Mouse (Mus musculus) MEL (cell line): ENCODE data around the gene C1s1. TPM values are rescaled to one million over a fixed set of nuclear protein-coding genes. Genes with fewer than 3 reads are reported as not detected.
A peak's percentile ranks its signal among the peaks of the same experiment; 100 is the strongest.
"Not testable (repeated sequence)": the region's sequence is repeated elsewhere in the genome, so short reads cannot be mapped to it uniquely, and the experiment has no call there.

Source experiments
- DNase-seq: peaks from one replicate; pipeline ENCODE4 v3.0.0; 2011; ENCODE audit warnings: low read depth, low spot score
- H3K27ac ChIP-seq: 2 replicates; pipeline ENCODE4 v1.5.1; 2012; ENCODE audit warnings: low read depth, mild to moderate bottlenecking, control low read depth, low read length, moderate library complexity; ENCODE audit not compliant: control insufficient read depth
- H3K27me3 ChIP-seq, 2 experiments: fragments of 150-350 bp in 1 of 2; sonication (generic) in 1 of 2; 2 replicates each; pipeline ENCODE4 v1.6.1; 2012; ENCODE audit warnings: low read length in 2 of 2, mild to moderate bottlenecking in 2 of 2, improper control_type of control experiment in 1 of 2, moderate library complexity in 1 of 2; ENCODE audit not compliant: insufficient read depth in 2 of 2, control insufficient read depth in 1 of 2
- H3K36me3 ChIP-seq, 2 experiments: 2 replicates each; pipeline ENCODE4 v1.6.1; 2012 to 2014; ENCODE audit warnings: low read length in 2 of 2, improper control_type of control experiment in 1 of 2, inconsistent platforms in 1 of 2, mild to moderate bottlenecking in 1 of 2; ENCODE audit not compliant: insufficient read depth in 2 of 2, control insufficient read depth in 1 of 2
- H3K4me1 ChIP-seq, 2 experiments: fragments of 150-350 bp in 1 of 2; sonication (generic) in 1 of 2; 2 replicates each; pipeline ENCODE4 v1.6.1; 2012; ENCODE audit warnings: low read length in 2 of 2, improper control_type of control experiment in 1 of 2, mild to moderate bottlenecking in 1 of 2; ENCODE audit not compliant: insufficient read depth in 2 of 2, control insufficient read depth in 1 of 2
- H3K4me3 ChIP-seq, 2 experiments: fragments of 150-350 bp in 1 of 2; sonication (generic) in 1 of 2; 2 replicates each; pipeline ENCODE4 v1.5.1; 2012; ENCODE audit warnings: low read depth in 2 of 2, low read length in 2 of 2, mild to moderate bottlenecking in 2 of 2, moderate library complexity in 2 of 2, control low read depth in 1 of 2, improper control_type of control experiment in 1 of 2; ENCODE audit not compliant: control insufficient read depth in 1 of 2, insufficient read depth in 1 of 2
- H3K79me2 ChIP-seq: 2 replicates; pipeline ENCODE4 v1.6.1; 2012; ENCODE audit warnings: mild to moderate bottlenecking, low read length, moderate library complexity; ENCODE audit not compliant: control insufficient read depth, poor library complexity, insufficient read depth
- H3K9ac ChIP-seq: 2 replicates; pipeline ENCODE4 v1.6.1; 2012; ENCODE audit warnings: low read depth, mild to moderate bottlenecking, control low read depth, low read length, moderate library complexity; ENCODE audit not compliant: control insufficient read depth, poor library complexity, severe bottlenecking
- H3K9me3 ChIP-seq: fragments of 150-350 bp; sonication (generic); replicated peaks from 2 replicates; pipeline ENCODE4 v1.6.1; 2012; ENCODE audit warnings: mild to moderate bottlenecking, low read length, improper control_type of control experiment, moderate library complexity; ENCODE audit not compliant: insufficient read depth
- CTCF ChIP-seq, 3 experiments: IDR thresholded peaks in 2 of 3; conservative IDR thresholded peaks in 1 of 3; 2 replicates each; pipeline ENCODE4 v1.5.1; 2011 to 2012; ENCODE audit warnings: low read length in 3 of 3, low read depth in 2 of 3, mild to moderate bottlenecking in 2 of 3, improper control_type of control experiment in 1 of 3, inconsistent platforms in 1 of 3, mixed read lengths in 1 of 3, moderate library complexity in 1 of 3; ENCODE audit not compliant: control insufficient read depth in 1 of 3, insufficient read depth in 1 of 3, poor library complexity in 1 of 3, severe bottlenecking in 1 of 3
- E2F4 ChIP-seq: IDR thresholded peaks from 2 replicates; pipeline ENCODE4 v1.6.1; 2011; ENCODE audit warnings: low read depth, low read length, improper control_type of control experiment, borderline replicate concordance
- HCFC1 ChIP-seq: IDR thresholded peaks from 2 replicates; pipeline ENCODE4 v1.6.1; 2012; ENCODE audit warnings: low read depth, mild to moderate bottlenecking, inconsistent platforms, low read length, improper control_type of control experiment, moderate library complexity
- MYC ChIP-seq: IDR thresholded peaks from 2 replicates; pipeline ENCODE4 v1.6.1; 2011; ENCODE audit warnings: low read depth, mild to moderate bottlenecking, low read length, improper control_type of control experiment, moderate library complexity
- NELFE ChIP-seq: IDR thresholded peaks from 2 replicates; pipeline ENCODE4 v1.6.1; 2011; ENCODE audit warnings: low read depth, low read length, improper control_type of control experiment
- RCOR1 ChIP-seq: IDR thresholded peaks from 2 replicates; pipeline ENCODE4 v1.6.1; 2012; ENCODE audit warnings: low read depth, mild to moderate bottlenecking, inconsistent platforms, low read length, improper control_type of control experiment
- TCF12 ChIP-seq: IDR thresholded peaks from 2 replicates; pipeline ENCODE4 v1.6.1; 2014; ENCODE audit warnings: low read depth, mild to moderate bottlenecking, inconsistent platforms, low read length, improper control_type of control experiment, moderate library complexity
- USF2 ChIP-seq, 2 experiments: IDR thresholded peaks; 2 replicates each; pipeline ENCODE4 v1.6.1; 2011 to 2012; ENCODE audit warnings: improper control_type of control experiment in 2 of 2, low read length in 2 of 2, borderline replicate concordance in 1 of 2, inconsistent platforms in 1 of 2, low read depth in 1 of 2, mild to moderate bottlenecking in 1 of 2; ENCODE audit not compliant: insufficient read depth in 1 of 2
- polyA plus RNA-seq, 2 experiments: library from polyadenylated mRNA; stranded (reverse) in 1 of 2; unstranded in 1 of 2; fragments of >175 nt in 1 of 2; fragments of >200 nt in 1 of 2; gene quantifications; 2 replicates each; pipeline versions ENCODE4 v1.2.1 to v1.2.4; 2012; ENCODE audit warnings: low replicate concordance in 2 of 2, low read depth in 1 of 2; ENCODE audit not compliant: insufficient read length in 2 of 2, insufficient read depth in 1 of 2, missing spikeins in 1 of 2
- total RNA-seq: library from RNA; depleted of rRNA; stranded (reverse); fragments of 300-350 nt; gene quantifications from 2 replicates; pipeline ENCODE4 v1.2.3, GENCODE M21; 2012; rRNA removed

Gene C1s1
- total and polyA plus RNA-seq, 3 experiments: 0.46 to 1.5 TPM; not detected in 1

GRCm38 (mm10) chr6:124484851-124485250, 57.3 kb downstream of the C1s1 start:
- TF ChIP-seq HCFC1 (no peak), RCOR1 (no peak), NELFE (no peak), TCF12 (no peak), USF2 (IDR thresholded peaks at IDR 0.05; ENCODE audit: borderline replicate concordance in 1 of 2, insufficient read depth in 1 of 2, low read depth in 1 of 2, low read length in 2 of 2) (no peak), E2F4 (no peak)
- H3K4me3 ChIP-seq: no peak overlapping the region
- H3K27ac ChIP-seq: no peak overlapping the region
- H3K9ac ChIP-seq: no peak overlapping the region
- peaks cover 0 to 12% of the 10 kb centered on the region in 2 experiments; a peak in 2 of 4 replicates for H3K36me3 ChIP-seq
- DNase-seq: no peak
- H3K4me1 ChIP-seq: peaks cover 2 to 26% of the 10 kb centered on the region in 2 experiments
- H3K79me2 ChIP-seq: no peaks in the 10 kb centered on the region; the same call in 1 of the 2 replicates
- no peaks in the 10 kb centered on the region for H3K9me3 ChIP-seq
- H3K27me3 ChIP-seq: no peaks in the 10 kb centered on the region

- peaks cover 0 to 21% of the 10 kb centered on the region in 2 experiments; a peak in 2 of 4 replicates for H3K36me3 ChIP-seq
- H3K9me3 ChIP-seq, H3K27me3 ChIP-seq, H3K9ac ChIP-seq, H3K27ac ChIP-seq, DNase-seq, H3K4me3 ChIP-seq, H3K79me2 ChIP-seq: not testable (repeated sequence)
- H3K4me1 ChIP-seq: peaks cover 2 to 36% of the 10 kb centered on the region in 2 experiments
These were observed 58.3 kb downstream of the C1s1 start for GRCm38 (mm10) chr6:124483831-124484230.

- Histone ChIP-seq H3K27ac (peak overlapping the region; percentile 55), H3K36me3 (peaks cover 0 to 14% of the 10 kb centered on the region in 2 experiments; a peak in 2 of 4 replicates), H3K9me3 (no peaks in the 10 kb centered on the region), H3K4me3 (peak overlapping the region; percentile 22 to 27), H3K4me1 (peaks cover 0 to 33% of the 10 kb centered on the region in 2 experiments; a peak in 3 of 4 replicates), H3K27me3 (no peaks in the 10 kb centered on the region), H3K79me2 (peaks cover 4% of the 10 kb centered on the region), H3K9ac (peak overlapping the region; percentile 71)
- TF ChIP-seq MYC (no peak), CTCF (IDR thresholded peaks at IDR 0.05 in 2 of 3, conservative IDR thresholded peaks at IDR 0.05 in 1 of 3; ENCODE audit: control insufficient read depth in 1 of 3, insufficient read depth in 1 of 3, low read depth in 2 of 3, low read length in 3 of 3, poor library complexity in 1 of 3, severe bottlenecking in 1 of 3) (peak in 2 of 3 experiments; percentile 59 to 69; a peak in 4 of 6 replicates)
- peak; percentile 91 for DNase-seq
These were observed 60.6 kb downstream of the C1s1 start for GRCm38 (mm10) chr6:124481571-124481970.

Other genes starting within 250 kb of the C1s1 start
- 0.33 and 0.58 TPM in 2 replicates for gene Cd163, start 237.7 kb downstream of the C1s1 start, total RNA-seq
- under 1 TPM in 1 of 2 experiments, not detected in 1; 0.81 TPM for gene Cd163, start 237.7 kb downstream of the C1s1 start, polyA plus RNA-seq
- 56.0 and 63.1 TPM in 2 replicates for gene Pex5, start 127.3 kb downstream of the C1s1 start, total RNA-seq
- gene Pex5, start 127.3 kb downstream of the C1s1 start, polyA plus RNA-seq: 10 to 100 TPM in 1 of 2 experiments, not detected in 1; 63.0 TPM
- gene Clstn3, start 77.6 kb downstream of the C1s1 start, total RNA-seq: 46.5 and 51.3 TPM in 2 replicates
- 10 to 100 TPM in 1 of 2 experiments, not detected in 1; 59.8 TPM for gene Clstn3, start 77.6 kb downstream of the C1s1 start, polyA plus RNA-seq
- gene C1rl, start 49.2 kb downstream of the C1s1 start, total RNA-seq: 0.98 and 1.2 TPM in 2 replicates
- gene C1rl, start 49.2 kb downstream of the C1s1 start, polyA plus RNA-seq: 1 to 10 TPM in 1 of 2 experiments, not detected in 1; 2.6 TPM
- gene C1ra, start 30.0 kb downstream of the C1s1 start, total RNA-seq: 0.19 and 0.29 TPM in 2 replicates
- under 1 TPM in 1 of 2 experiments, not detected in 1; 0.28 TPM for gene C1ra, start 30.0 kb downstream of the C1s1 start, polyA plus RNA-seq
- not detected in 2 replicates for gene C1rb, start 27.9 kb upstream of the C1s1 start, total RNA-seq
- gene C1rb, start 27.9 kb upstream of the C1s1 start, polyA plus RNA-seq: under 1 TPM in 1 of 2 experiments, not detected in 1; 0.03 TPM
- gene C1s2, start 93.7 kb upstream of the C1s1 start, total RNA-seq: 0.12 and 0.16 TPM in 2 replicates
- gene C1s2, start 93.7 kb upstream of the C1s1 start, polyA plus RNA-seq: under 1 TPM in 1 of 2 experiments, not detected in 1; 0.25 TPM
- 135 and 143 TPM in 2 replicates for gene Lpcat3, start 120.7 kb upstream of the C1s1 start, total RNA-seq
- 100 to 1,000 TPM in 1 of 2 experiments, not detected in 1; 337 TPM for gene Lpcat3, start 120.7 kb upstream of the C1s1 start, polyA plus RNA-seq
- 378 and 391 TPM in 2 replicates for gene Emg1, start 169.8 kb upstream of the C1s1 start, total RNA-seq
- 100 to 1,000 TPM in 1 of 2 experiments, not detected in 1; 346 TPM for gene Emg1, start 169.8 kb upstream of the C1s1 start, polyA plus RNA-seq
- gene Phb2, start 170.0 kb upstream of the C1s1 start, total RNA-seq: 623 and 706 TPM in 2 replicates
- gene Phb2, start 170.0 kb upstream of the C1s1 start, polyA plus RNA-seq: 100 to 1,000 TPM; 309 to 815 TPM
- 74.1 and 91.9 TPM in 2 replicates for gene Ptpn6, start 196.4 kb upstream of the C1s1 start, total RNA-seq
- 100 to 1,000 TPM in 1 of 2 experiments, not detected in 1; 184 TPM for gene Ptpn6, start 196.4 kb upstream of the C1s1 start, polyA plus RNA-seq
- 41.9 and 57.4 TPM in 2 replicates for gene Grcc10, start 199.0 kb upstream of the C1s1 start, total RNA-seq
- gene Grcc10, start 199.0 kb upstream of the C1s1 start, polyA plus RNA-seq: 10 to 100 TPM in 1 of 2 experiments, not detected in 1; 62.9 TPM
- not detected in 2 replicates for gene Gm45234, start 213.7 kb upstream of the C1s1 start, total RNA-seq
- under 1 TPM in 1 of 2 experiments, not detected in 1; 0.15 TPM for gene Gm45234, start 213.7 kb upstream of the C1s1 start, polyA plus RNA-seq
- 1.6 and 1.7 TPM in 2 replicates for gene Atn1, start 214.2 kb upstream of the C1s1 start, total RNA-seq
- gene Atn1, start 214.2 kb upstream of the C1s1 start, polyA plus RNA-seq: 10 to 100 TPM in 1 of 2 experiments, not detected in 1; 43.2 TPM
- 3.2 and 5.5 TPM in 2 replicates for gene Eno2, start 227.3 kb upstream of the C1s1 start, total RNA-seq
- 10 to 100 TPM in 1 of 2 experiments, not detected in 1; 12.5 TPM for gene Eno2, start 227.3 kb upstream of the C1s1 start, polyA plus RNA-seq
- gene Lrrc23, start 237.4 kb upstream of the C1s1 start, total RNA-seq: 0.10 TPM in 1 of 2 replicates, not detected in the other
- gene Lrrc23, start 237.4 kb upstream of the C1s1 start, polyA plus RNA-seq: under 1 TPM in 1 of 2 experiments, not detected in 1; 0.11 TPM